Mouse (Mus musculus): ENCODE measurements at regions not wholly inside any gene's neighbourhood (a gene's known extent, or its start where the extent isn't known, plus 50 kb on each side); places are given as distances from the start of the nearest gene placed in this dataset.
A peak's percentile ranks its signal among the peaks of the same experiment; 100 is the strongest.

DNA sequence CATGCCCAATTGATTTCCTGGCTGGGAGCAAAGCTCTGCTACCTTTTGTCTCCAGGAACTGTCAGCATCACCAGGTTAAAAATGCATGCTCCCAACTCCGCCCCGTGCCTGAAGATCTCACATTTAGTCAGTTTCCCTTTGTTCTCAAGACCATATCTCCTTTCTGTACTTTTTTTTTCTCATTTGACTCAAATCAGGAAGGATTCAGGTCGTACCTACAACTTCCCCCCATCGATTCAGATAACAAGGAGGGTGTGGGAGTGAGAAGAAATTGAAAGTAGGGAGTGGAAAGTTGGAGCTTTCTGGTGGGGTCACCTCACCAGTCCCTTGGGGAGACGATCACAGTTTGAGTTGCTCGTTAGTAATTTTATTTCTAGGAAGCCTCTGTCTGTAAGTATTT lies 141.2 kb upstream of the Klf3 start:
- Histone ChIP-seq H3K4me1 (ENCODE audit: control insufficient read depth, insufficient read depth, low read length) (no peaks in the 10 kb centered on the region), H3K9me3 (replicated peaks; ENCODE audit: control insufficient read depth, low read length) (no peaks in the 10 kb centered on the region), H3K36me3 (ENCODE audit: control insufficient read depth, insufficient read depth, low read length) (no peaks in the 10 kb centered on the region), H3K27me3 (ENCODE audit: control insufficient read depth, insufficient read depth, low read length) (no peaks in the 10 kb centered on the region), H3K27ac (ENCODE audit: low read length) (no peak overlapping the region), H3K4me3 (replicated peaks; ENCODE audit: low read length) (no peak overlapping the region), H3K9ac (ENCODE audit: low read length) (no peak overlapping the region), H3K4me2 (ENCODE audit: low read depth, low read length) (no peak overlapping the region)
- 52% methylated on average over 6 of the region's 6 CpGs for WGBS
- no peak for ATAC-seq (ENCODE audit: insufficient read depth, low FRiP score)

DNA sequence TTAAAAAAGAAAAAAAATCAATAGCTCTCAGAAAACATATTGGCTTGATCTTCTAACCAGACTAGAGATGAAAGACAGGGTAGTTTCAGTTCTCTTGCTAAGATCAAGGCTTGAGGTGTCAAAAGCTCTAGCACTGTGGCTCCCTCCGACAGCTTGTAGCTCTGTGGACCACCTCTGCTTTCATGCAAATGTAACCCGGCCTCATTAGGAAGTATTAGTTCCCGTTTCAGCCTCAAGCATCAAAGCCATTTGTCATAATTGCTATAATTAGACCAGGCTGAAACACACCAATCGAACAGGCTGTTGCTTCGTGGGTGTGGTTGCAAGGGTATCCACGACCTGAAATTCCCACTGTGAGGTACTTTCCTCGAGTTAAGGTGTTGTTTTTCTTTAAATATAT lies 140.7 kb upstream of the Klf3 start:
- Histone ChIP-seq H3K27me3 (ENCODE audit: control insufficient read depth, insufficient read depth, low read length) (no peaks in the 10 kb centered on the region), H3K9ac (ENCODE audit: low read length) (no peak overlapping the region), H3K9me3 (replicated peaks; ENCODE audit: control insufficient read depth, low read length) (no peaks in the 10 kb centered on the region), H3K36me3 (ENCODE audit: control insufficient read depth, insufficient read depth, low read length) (no peaks in the 10 kb centered on the region), H3K4me1 (ENCODE audit: control insufficient read depth, insufficient read depth, low read length) (no peaks in the 10 kb centered on the region), H3K4me2 (ENCODE audit: low read depth, low read length) (no peak overlapping the region), H3K4me3 (replicated peaks; ENCODE audit: low read length) (no peak overlapping the region), H3K27ac (ENCODE audit: low read length) (no peak overlapping the region)
- WGBS: 51% methylated on average over 7 of the region's 7 CpGs
- ATAC-seq (ENCODE audit: insufficient read depth, low FRiP score): no peak

DNA sequence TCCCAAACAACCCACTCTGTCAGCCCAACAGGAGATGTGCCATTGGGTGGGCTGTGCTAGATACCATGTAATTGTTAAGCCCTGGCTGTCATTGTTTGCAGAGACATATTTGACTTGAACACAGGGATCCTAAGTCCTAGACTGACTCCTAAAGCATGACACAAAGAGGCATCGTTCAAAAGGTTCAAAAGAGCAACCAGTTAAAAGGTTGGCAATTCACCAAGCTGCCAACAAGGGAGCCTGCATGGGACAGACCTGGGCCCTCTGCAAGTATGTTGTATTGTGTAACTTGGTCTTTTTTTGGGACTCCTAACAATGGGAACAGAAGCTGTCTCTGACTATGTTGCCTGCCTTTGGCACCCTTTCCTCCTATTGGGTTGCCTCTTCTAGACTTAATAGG lies 139.4 kb upstream of the Klf3 start:
- Histone ChIP-seq H3K27me3 (ENCODE audit: control insufficient read depth, insufficient read depth, low read length) (no peaks in the 10 kb centered on the region), H3K27ac (ENCODE audit: low read length) (no peak overlapping the region), H3K9ac (ENCODE audit: low read length) (no peak overlapping the region), H3K4me2 (ENCODE audit: low read depth, low read length) (no peak overlapping the region), H3K4me1 (ENCODE audit: control insufficient read depth, insufficient read depth, low read length) (no peaks in the 10 kb centered on the region), H3K9me3 (replicated peaks; ENCODE audit: control insufficient read depth, low read length) (no peaks in the 10 kb centered on the region), H3K4me3 (replicated peaks; ENCODE audit: low read length) (no peak overlapping the region), H3K36me3 (ENCODE audit: control insufficient read depth, insufficient read depth, low read length) (no peaks in the 10 kb centered on the region)
- 88% methylated on average over 1 of the region's 1 CpGs for WGBS
- no peak for ATAC-seq (ENCODE audit: insufficient read depth, low FRiP score)

DNA sequence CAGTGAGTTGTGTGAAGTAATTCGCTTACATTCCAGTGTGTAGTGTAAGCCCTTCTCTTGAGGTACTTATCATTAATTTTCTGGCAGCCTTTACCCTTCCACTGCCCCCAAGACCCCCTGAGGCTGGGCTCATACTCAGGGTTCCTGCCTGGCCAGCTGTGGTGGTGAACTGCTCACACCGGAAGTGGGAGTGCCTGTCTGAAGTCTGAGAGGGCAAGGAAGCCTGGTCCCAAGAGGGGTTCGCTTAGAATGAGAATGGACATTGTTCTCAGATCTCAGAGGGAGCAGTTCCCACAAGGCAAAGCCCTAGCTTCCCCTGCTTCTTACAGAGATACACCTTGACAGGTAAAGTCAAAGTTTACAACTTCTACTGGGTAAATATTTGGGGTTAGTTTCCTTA lies 138.1 kb upstream of the Klf3 start:
- ATAC-seq (ENCODE audit: insufficient read depth, low FRiP score): no peak
- no peaks in the 10 kb centered on the region for H3K9me3 ChIP-seq (replicated peaks; ENCODE audit: control insufficient read depth, low read length)
- no peaks in the 10 kb centered on the region for H3K4me1 ChIP-seq (ENCODE audit: control insufficient read depth, insufficient read depth, low read length)
- no peaks in the 10 kb centered on the region for H3K27me3 ChIP-seq (ENCODE audit: control insufficient read depth, insufficient read depth, low read length)
- no peak overlapping the region for H3K9ac ChIP-seq (ENCODE audit: low read length)
- H3K4me3 ChIP-seq (replicated peaks; ENCODE audit: low read length): no peak overlapping the region
- no peak overlapping the region for H3K27ac ChIP-seq (ENCODE audit: low read length)
- H3K4me2 ChIP-seq (ENCODE audit: low read depth, low read length): no peak overlapping the region
- no peaks in the 10 kb centered on the region for H3K36me3 ChIP-seq (ENCODE audit: control insufficient read depth, insufficient read depth, low read length)
- 60% methylated on average over 3 of the region's 3 CpGs for WGBS

DNA sequence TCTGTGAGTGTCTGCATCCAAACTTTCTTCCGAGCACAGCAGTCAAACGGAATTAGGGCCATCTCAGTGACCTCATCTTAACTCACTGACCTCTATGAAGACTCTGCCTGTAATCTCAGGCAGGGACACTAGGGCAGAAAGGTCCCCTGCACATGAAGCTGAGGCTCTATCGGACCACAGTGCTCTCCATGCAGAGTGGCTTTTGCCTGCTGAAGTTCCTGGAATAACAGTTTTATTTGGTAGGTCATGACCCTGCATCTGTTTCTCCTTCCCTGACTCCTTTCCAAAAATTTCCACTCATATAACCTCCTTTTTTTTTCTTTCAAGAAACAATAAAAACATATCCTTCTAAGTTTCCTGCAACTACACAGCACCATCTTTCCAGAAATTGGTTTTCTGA lies 136.9 kb upstream of the Klf3 start:
- Histone ChIP-seq H3K9me3 (replicated peaks; ENCODE audit: control insufficient read depth, low read length) (no peaks in the 10 kb centered on the region), H3K9ac (ENCODE audit: low read length) (no peak overlapping the region), H3K4me2 (ENCODE audit: low read depth, low read length) (no peak overlapping the region), H3K36me3 (ENCODE audit: control insufficient read depth, insufficient read depth, low read length) (no peaks in the 10 kb centered on the region), H3K27me3 (ENCODE audit: control insufficient read depth, insufficient read depth, low read length) (no peaks in the 10 kb centered on the region), H3K4me3 (replicated peaks; ENCODE audit: low read length) (no peak overlapping the region), H3K27ac (ENCODE audit: low read length) (no peak overlapping the region), H3K4me1 (ENCODE audit: control insufficient read depth, insufficient read depth, low read length) (no peaks in the 10 kb centered on the region)
- WGBS: 62% methylated on average over 3 of the region's 3 CpGs
- ATAC-seq (ENCODE audit: insufficient read depth, low FRiP score): no peak

DNA sequence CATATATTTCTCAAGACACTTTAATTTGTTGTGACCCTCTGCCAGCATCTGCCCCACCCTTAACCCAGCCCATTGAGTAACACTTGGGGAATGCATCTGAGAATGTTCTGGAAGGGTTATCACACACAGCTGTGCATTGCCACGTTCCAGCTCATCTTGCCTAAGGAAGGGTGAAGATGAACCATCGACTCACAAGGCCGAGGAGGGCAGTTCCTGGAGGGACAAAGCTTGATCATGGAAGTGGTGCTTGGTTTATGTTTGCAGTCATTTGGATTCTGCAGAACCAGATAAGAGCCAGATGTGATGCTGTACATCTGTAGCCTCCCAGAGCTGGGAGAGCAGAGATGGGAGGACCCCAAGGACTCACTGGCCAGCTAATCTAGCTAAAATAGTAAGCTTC lies 136.1 kb upstream of the Klf3 start:
- no peak overlapping the region for H3K4me3 ChIP-seq (replicated peaks; ENCODE audit: low read length)
- 0 out of 2 replicates have a peak, but pooled peaks have one; percentile 50 for ATAC-seq (ENCODE audit: insufficient read depth, low FRiP score)
- no peaks in the 10 kb centered on the region for H3K36me3 ChIP-seq (ENCODE audit: control insufficient read depth, insufficient read depth, low read length)
- 62% methylated on average over 3 of the region's 3 CpGs for WGBS
- no peaks in the 10 kb centered on the region for H3K27me3 ChIP-seq (ENCODE audit: control insufficient read depth, insufficient read depth, low read length)
- H3K27ac ChIP-seq (ENCODE audit: low read length): no peak overlapping the region
- H3K4me2 ChIP-seq (ENCODE audit: low read depth, low read length): no peak overlapping the region
- H3K4me1 ChIP-seq (ENCODE audit: control insufficient read depth, insufficient read depth, low read length): no peaks in the 10 kb centered on the region
- H3K9me3 ChIP-seq (replicated peaks; ENCODE audit: control insufficient read depth, low read length): no peaks in the 10 kb centered on the region
- no peak overlapping the region for H3K9ac ChIP-seq (ENCODE audit: low read length)

DNA sequence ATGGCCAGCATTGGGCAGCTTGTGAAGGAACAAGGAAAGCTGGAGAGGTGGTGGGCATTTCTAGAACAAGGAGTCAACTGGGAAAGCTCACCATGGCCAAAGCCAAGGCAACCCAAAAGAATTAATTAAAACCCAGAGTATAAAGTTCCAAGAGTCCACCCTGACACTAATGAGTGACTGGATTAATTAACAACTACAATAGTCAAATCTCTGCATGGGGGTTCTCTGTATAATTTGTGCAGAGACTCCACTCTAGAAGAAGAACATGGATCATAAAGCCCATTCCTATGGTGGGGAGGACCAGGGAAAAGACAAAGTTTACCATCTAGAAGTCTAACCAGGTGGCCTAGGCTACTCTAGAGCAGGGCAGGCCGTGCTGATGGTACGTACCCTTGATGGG lies 129.3 kb upstream of the Klf3 start:
- 90% methylated on average over 2 of the region's 2 CpGs for WGBS
- no peaks in the 10 kb centered on the region for H3K36me3 ChIP-seq (ENCODE audit: control insufficient read depth, insufficient read depth, low read length)
- H3K4me2 ChIP-seq (ENCODE audit: low read depth, low read length): no peak overlapping the region
- H3K4me1 ChIP-seq (ENCODE audit: control insufficient read depth, insufficient read depth, low read length): no peaks in the 10 kb centered on the region
- H3K27ac ChIP-seq (ENCODE audit: low read length): no peak overlapping the region
- no peak overlapping the region for H3K9ac ChIP-seq (ENCODE audit: low read length)
- H3K9me3 ChIP-seq (replicated peaks; ENCODE audit: control insufficient read depth, low read length): no peaks in the 10 kb centered on the region
- no peaks in the 10 kb centered on the region for H3K27me3 ChIP-seq (ENCODE audit: control insufficient read depth, insufficient read depth, low read length)
- no peak overlapping the region for H3K4me3 ChIP-seq (replicated peaks; ENCODE audit: low read length)
- ATAC-seq (ENCODE audit: insufficient read depth, low FRiP score): no peak

DNA sequence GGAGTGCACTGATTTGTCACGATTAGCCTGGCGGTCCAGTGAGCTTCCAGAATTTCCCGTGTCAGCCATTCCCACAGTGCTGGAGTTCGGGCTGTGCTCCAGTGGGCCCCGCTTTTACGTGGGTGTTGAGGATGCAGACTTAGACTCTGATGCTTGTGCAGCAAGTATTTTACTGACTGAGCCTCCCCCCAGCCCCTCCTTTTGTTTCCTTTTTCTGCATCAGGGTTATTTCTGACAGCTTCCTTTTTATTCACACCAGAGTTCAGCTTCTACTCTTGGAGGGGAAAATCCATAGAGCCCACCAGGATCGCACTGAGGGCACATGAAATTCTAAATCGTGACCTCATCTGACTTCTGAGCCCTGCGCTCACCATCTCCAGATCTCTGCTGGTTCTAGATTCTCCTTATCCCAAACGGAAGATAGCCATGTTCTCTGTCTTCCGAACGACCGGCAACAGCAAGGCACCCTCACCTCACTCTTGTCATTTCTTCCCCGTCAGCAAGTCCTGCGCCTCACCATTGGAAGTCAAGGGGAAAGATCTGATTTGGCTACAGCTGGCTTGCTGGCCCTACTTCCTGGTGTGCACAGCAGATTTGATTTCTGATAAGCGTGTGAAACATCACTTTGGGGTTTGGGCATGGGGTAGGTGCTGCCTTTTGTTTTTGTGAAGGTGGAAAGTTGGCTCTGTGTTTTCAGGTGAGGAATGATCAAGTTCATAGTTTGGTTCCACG lies 126.8 kb upstream of the Klf3 start:
- WGBS: 86% methylated on average over 17 of the region's 17 CpGs
- Histone ChIP-seq H3K4me1 (ENCODE audit: control insufficient read depth, insufficient read depth, low read length) (no peaks in the 10 kb centered on the region), H3K9ac (ENCODE audit: low read length) (no peak overlapping the region), H3K9me3 (replicated peaks; ENCODE audit: control insufficient read depth, low read length) (no peaks in the 10 kb centered on the region), H3K4me3 (replicated peaks; ENCODE audit: low read length) (no peak overlapping the region), H3K27me3 (ENCODE audit: control insufficient read depth, insufficient read depth, low read length) (no peaks in the 10 kb centered on the region), H3K27ac (ENCODE audit: low read length) (no peak overlapping the region), H3K36me3 (ENCODE audit: control insufficient read depth, insufficient read depth, low read length) (no peaks in the 10 kb centered on the region), H3K4me2 (ENCODE audit: low read depth, low read length) (no peak overlapping the region)
- no peak; the same call in 1 of the 2 replicates for ATAC-seq (ENCODE audit: insufficient read depth, low FRiP score)

DNA sequence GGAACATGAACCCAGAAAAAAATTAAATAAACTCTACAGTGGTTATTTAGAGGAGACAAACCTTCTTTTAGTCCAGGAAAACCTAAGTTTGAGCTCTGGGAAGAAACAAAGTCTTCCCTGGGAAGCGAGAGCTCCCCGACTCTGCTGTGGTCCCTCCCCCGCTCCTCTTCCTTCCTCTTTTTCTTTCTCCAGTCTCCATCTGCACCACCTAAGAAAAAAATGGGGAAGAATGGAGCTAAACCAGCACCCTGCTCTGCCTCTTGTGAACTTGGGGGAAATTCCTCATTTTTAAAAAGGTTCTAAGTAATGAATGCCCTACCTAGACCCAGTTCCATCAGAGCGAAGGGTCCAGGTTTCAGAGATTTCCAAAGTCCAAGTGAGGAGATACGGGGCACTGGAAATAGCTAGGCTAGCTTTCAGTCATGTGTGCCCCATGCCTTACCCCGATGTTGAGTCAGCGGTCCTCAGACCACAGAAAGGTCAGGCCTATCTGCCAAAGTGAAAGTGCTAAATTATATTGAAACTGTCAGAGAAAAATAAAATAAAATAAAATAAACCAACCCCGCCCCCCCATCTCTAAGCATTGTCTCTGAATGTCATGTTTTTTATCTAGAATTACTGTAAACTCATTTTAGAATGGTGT lies 126.1 kb upstream of the Klf3 start:
- no peak overlapping the region for H3K4me3 ChIP-seq (replicated peaks; ENCODE audit: low read length)
- no peaks in the 10 kb centered on the region for H3K36me3 ChIP-seq (ENCODE audit: control insufficient read depth, insufficient read depth, low read length)
- no peak overlapping the region for H3K4me2 ChIP-seq (ENCODE audit: low read depth, low read length)
- no peak for ATAC-seq (ENCODE audit: insufficient read depth, low FRiP score)
- no peaks in the 10 kb centered on the region for H3K9me3 ChIP-seq (replicated peaks; ENCODE audit: control insufficient read depth, low read length)
- no peaks in the 10 kb centered on the region for H3K27me3 ChIP-seq (ENCODE audit: control insufficient read depth, insufficient read depth, low read length)
- H3K27ac ChIP-seq (ENCODE audit: low read length): no peak overlapping the region
- H3K4me1 ChIP-seq (ENCODE audit: control insufficient read depth, insufficient read depth, low read length): no peaks in the 10 kb centered on the region
- WGBS: 89% methylated on average over 8 of the region's 8 CpGs
- no peak overlapping the region for H3K9ac ChIP-seq (ENCODE audit: low read length)
